Mouse (Mus musculus) hindbrain, embryonic 13.5 days (tissue): ENCODE data around the gene Olfr455. TPM values are rescaled to one million over a fixed set of nuclear protein-coding genes. Genes with fewer than 3 reads are reported as not detected.

Experiments used
- ATAC-seq: fragments of 200-750 bp; cut with Nextera tagmentation; 2 replicates; pipeline ENCODE4 v1.8.0; 2017; ENCODE audit warnings: moderate TSS enrichment; ENCODE audit not compliant: low FRiP score
- H3K27ac ChIP-seq: fragments of 300-500 bp; sonication (generic); 2 replicates; pipeline ENCODE4 v1.5.1; 2015; ENCODE audit warnings: inconsistent platforms, mild to moderate bottlenecking, moderate library complexity
- H3K27me3 ChIP-seq: fragments of 300-500 bp; sonication (generic); 2 replicates; pipeline ENCODE4 v1.6.1; 2015; ENCODE audit warnings: mild to moderate bottlenecking, inconsistent platforms
- H3K36me3 ChIP-seq: fragments of 300-500 bp; sonication (generic); 2 replicates; pipeline ENCODE4 v1.6.1; 2015; ENCODE audit warnings: mild to moderate bottlenecking, inconsistent platforms
- H3K4me1 ChIP-seq: fragments of 300-500 bp; sonication (generic); replicated peaks from 2 replicates; pipeline ENCODE4 v1.6.1; 2015; ENCODE audit warnings: inconsistent platforms
- H3K4me2 ChIP-seq: fragments of 300-500 bp; sonication (generic); 2 replicates; pipeline ENCODE4 v1.6.1; 2015; ENCODE audit warnings: inconsistent platforms, mild to moderate bottlenecking, moderate library complexity
- H3K4me3 ChIP-seq: fragments of 300-500 bp; sonication (generic); 2 replicates; pipeline ENCODE4 v1.5.1; 2015; ENCODE audit warnings: mild to moderate bottlenecking, inconsistent platforms
- H3K9ac ChIP-seq: fragments of 300-500 bp; sonication (generic); 2 replicates; pipeline ENCODE4 v1.6.1; 2015; ENCODE audit warnings: mild to moderate bottlenecking, inconsistent platforms
- H3K9me3 ChIP-seq: fragments of 300-500 bp; sonication (generic); 2 replicates; pipeline ENCODE4 v1.6.1; 2016; ENCODE audit warnings: inconsistent platforms
- WGBS: fragments of 180-500 bp; shearing (Covaris S2); methylation state at CpG from one replicate; pipeline ENCODE4 v1.1.7; 2015; 5-methylcytosine and 5-hydroxymethylcytosine counted together
- polyA plus RNA-seq: library from polyadenylated mRNA; unstranded; fragments of >200 nt; fragmentation: Nextera tagmentation; extraction: Ambion mirVana; gene quantifications from 2 replicates; pipeline ENCODE4 v1.2.1, GENCODE M21; 2015

The Olfr455 gene
- not detected in 2 replicates for polyA plus RNA-seq

DNA sequence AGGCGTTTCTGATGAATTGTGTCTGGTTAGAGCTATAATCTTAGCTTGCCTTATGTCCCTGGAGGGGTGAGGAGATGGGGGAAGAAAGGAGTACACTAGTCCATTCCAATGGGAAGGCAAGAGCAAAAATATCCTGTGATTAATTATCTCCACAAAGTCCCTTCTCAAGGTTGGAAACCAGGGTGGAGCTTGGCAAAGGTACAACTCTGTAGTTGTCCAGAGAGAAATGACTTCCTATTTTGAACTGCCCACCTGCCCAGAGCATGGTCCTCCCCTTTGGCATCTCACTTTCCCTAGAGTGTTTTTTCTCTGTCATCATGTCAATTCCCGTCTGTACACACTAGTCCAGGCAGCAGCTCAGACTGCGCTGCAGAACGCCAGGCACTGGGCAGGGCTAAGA is at the start of gene Olfr455:
Olfr455 (minus strand) TSS at position 127 of the 400 bp plus-strand sequence.
- Histone ChIP-seq H3K4me1 (no peaks in the 10 kb centered on the region), H3K9ac (no peak within 1 kb of the TSS), H3K4me2 (no peak within 1 kb of the TSS), H3K27ac (no peak within 1 kb of the TSS), H3K4me3 (no peak within 1 kb of the TSS), H3K9me3 (no peaks in the 10 kb centered on the region), H3K27me3 (no peaks in the 10 kb centered on the region), H3K36me3 (no peaks in the 10 kb centered on the region)
- ATAC-seq, result no peak
- 94% methylated on average over 4 of the region's 4 CpGs for WGBS

DNA sequence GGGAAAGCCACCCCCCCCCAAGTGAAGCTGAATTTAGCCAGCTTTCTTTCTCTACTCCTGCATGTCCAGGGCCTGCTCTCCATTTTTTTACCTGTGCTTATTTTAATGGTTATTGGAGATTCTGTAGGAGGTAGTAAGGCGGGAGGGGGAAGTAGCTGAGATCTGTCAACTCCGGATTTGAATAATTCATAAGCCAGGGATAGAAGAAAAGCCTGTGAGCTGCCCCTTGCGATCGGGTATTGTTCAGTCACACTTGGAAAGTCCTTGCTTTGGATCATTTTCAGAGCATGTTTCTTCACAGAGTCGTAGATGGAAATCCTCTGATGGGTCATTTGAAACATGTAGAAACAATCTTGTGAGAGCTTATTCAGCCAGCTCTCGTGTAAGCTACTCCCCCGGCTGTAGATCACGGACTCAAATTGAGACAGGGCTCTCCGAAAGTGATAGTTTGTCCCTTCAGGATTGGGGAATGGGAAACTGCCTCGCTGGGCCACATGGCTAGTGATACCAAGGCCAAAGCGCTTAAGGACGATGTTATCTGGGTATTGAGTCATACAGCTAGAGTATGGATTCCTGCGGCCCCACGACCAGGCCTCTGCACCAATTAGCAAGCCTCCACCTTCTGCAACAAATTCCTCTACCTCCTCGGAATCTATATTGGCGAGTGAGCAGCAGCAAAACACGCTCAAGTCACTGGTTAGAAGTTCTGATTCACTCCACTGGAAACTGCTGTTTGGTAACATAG is 45.9 kb upstream of the Olfr455 start:
- 70% methylated on average over 17 of the region's 17 CpGs for WGBS
- H3K27ac ChIP-seq, result no peak overlapping the region
- H3K4me2 ChIP-seq, result no peak overlapping the region

GRCm38 (mm10) chr6:42586569-42586968 is 39.2 kb upstream of the Olfr455 start:
- no peak overlapping the region for H3K9ac ChIP-seq
- ATAC-seq, result no peak
- WGBS, result 89% methylated on average over 5 of the region's 5 CpGs
- no peaks in the 10 kb centered on the region for H3K36me3 ChIP-seq
- H3K27ac ChIP-seq, result no peak overlapping the region
- 0 out of 2 replicates have a peak, but pooled peaks cover 2% of the 10 kb centered on the region for H3K27me3 ChIP-seq
- H3K4me3 ChIP-seq, result no peak overlapping the region
- no peaks in the 10 kb centered on the region for H3K9me3 ChIP-seq
- H3K4me1 ChIP-seq, result no peaks in the 10 kb centered on the region
- H3K4me2 ChIP-seq, result no peak overlapping the region

More for the DNA sequence above, 45.9 kb upstream of the Olfr455 start:
- Histone ChIP-seq H3K4me3 (no peak overlapping the region), H3K4me1 (peaks cover 5% of the 10 kb centered on the region), H3K36me3 (no peaks in the 10 kb centered on the region), H3K27me3 (no peaks in the 10 kb centered on the region), H3K9ac (no peak overlapping the region), H3K9me3 (no peaks in the 10 kb centered on the region)
- ATAC-seq, result no peak

DNA sequence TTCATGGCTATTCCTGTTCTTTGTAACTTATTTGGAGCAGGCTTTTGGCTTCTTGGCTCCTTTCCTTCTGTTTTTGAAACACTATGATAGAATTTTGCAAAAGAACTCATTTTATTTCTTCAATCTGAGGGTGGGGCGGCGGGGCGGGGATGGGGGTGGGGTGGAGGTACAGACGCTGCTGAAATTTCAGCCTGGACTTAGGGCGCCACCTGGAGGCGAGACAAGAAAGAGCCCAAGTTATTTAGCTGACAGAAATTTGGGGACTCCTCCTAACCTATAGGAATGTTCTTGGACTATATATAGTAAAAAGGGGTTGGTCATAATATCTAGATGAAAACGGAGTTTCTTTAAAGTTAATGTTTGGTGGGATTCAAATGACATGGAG is 36.1 kb upstream of the Olfr455 start:
- H3K4me3 ChIP-seq, result no peak overlapping the region
- H3K27me3 ChIP-seq, result 0 out of 2 replicates have a peak, but pooled peaks cover 2% of the 10 kb centered on the region
- H3K27ac ChIP-seq, result no peak overlapping the region
- ATAC-seq, result no peak; the same call in 1 of the 2 replicates
- H3K4me1 ChIP-seq, result no peaks in the 10 kb centered on the region
- H3K4me2 ChIP-seq, result no peak overlapping the region
- 5% methylated on average over 7 of the region's 7 CpGs for WGBS
- no peaks in the 10 kb centered on the region for H3K9me3 ChIP-seq
- H3K36me3 ChIP-seq, result no peaks in the 10 kb centered on the region
- no peak overlapping the region for H3K9ac ChIP-seq

- ATAC-seq, result no peak
- Histone ChIP-seq H3K4me1 (no peaks in the 10 kb centered on the region), H3K27me3 (0 out of 2 replicates have a peak, but pooled peaks cover 2% of the 10 kb centered on the region), H3K9me3 (no peaks in the 10 kb centered on the region), H3K9ac (no peak overlapping the region), H3K4me3 (no peak overlapping the region), H3K27ac (no peak overlapping the region), H3K4me2 (no peak overlapping the region), H3K36me3 (no peaks in the 10 kb centered on the region)
- WGBS, result 70% methylated on average over 9 of the region's 9 CpGs
Observed at GRCm38 (mm10) chr6:42582741-42583487, 35.5 kb upstream of the Olfr455 start.

DNA sequence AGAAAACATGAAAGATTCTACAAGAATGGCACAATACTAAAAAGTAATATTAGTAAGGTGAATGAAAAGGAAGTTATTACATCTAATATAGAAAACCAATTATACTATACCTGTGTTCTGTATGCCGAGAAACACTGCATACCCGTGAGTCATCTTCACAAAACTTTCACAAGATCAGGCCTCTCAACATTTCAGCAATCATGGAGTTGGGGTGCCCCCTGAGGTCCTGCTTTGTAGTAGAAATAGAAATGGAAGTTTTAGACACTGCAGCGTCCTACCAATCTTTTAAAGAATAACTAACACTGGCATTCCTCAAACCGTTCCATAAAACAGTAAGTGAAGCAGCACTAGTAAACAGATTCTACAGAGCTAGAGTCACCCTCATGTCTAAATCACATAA is 31.3 kb upstream of the Olfr455 start:
- H3K9ac ChIP-seq, result no peak overlapping the region
- H3K4me3 ChIP-seq, result no peak overlapping the region
- no peak for ATAC-seq
- WGBS, result 80% methylated on average over 4 of the region's 4 CpGs
- no peaks in the 10 kb centered on the region for H3K36me3 ChIP-seq
- no peaks in the 10 kb centered on the region for H3K4me1 ChIP-seq
- H3K9me3 ChIP-seq, result no peaks in the 10 kb centered on the region
- H3K27ac ChIP-seq, result no peak overlapping the region
- 0 out of 2 replicates have a peak, but pooled peaks cover 2% of the 10 kb centered on the region for H3K27me3 ChIP-seq
- no peak overlapping the region for H3K4me2 ChIP-seq

DNA sequence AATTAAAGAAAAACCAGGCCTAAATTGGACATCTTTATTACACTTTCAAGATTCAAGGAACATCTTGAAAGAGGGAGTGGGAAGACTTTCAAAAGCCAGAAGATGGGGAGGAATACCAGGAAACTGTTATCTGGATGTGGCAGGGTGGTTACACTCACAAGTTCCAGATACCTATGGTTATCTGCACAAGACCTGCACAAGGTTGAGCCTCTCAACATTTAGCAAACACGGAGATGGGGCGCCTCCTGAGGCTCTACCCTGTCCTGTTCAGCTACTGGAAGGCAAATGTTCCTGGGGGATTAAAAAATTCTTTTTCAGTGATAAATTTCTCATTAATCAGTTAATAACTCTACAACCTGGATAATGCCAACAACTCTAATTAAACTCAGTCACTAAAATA is 30.0 kb upstream of the Olfr455 start:
- no peaks in the 10 kb centered on the region for H3K4me1 ChIP-seq
- no peak overlapping the region for H3K4me2 ChIP-seq
- WGBS, result 98% methylated on average over 2 of the region's 2 CpGs
- no peaks in the 10 kb centered on the region for H3K9me3 ChIP-seq
- H3K4me3 ChIP-seq, result no peak overlapping the region
- H3K27ac ChIP-seq, result no peak overlapping the region
- H3K9ac ChIP-seq, result no peak overlapping the region
- no peaks in the 10 kb centered on the region for H3K36me3 ChIP-seq
- no peak for ATAC-seq
- no peaks in the 10 kb centered on the region for H3K27me3 ChIP-seq

GRCm38 (mm10) chr6:42568205-42568604 is 20.8 kb upstream of the Olfr455 start:
- Histone ChIP-seq H3K27ac (no peak overlapping the region), H3K4me3 (no peak overlapping the region), H3K9me3 (no peaks in the 10 kb centered on the region), H3K9ac (no peak overlapping the region), H3K4me2 (no peak overlapping the region), H3K27me3 (no peaks in the 10 kb centered on the region), H3K36me3 (no peaks in the 10 kb centered on the region), H3K4me1 (no peaks in the 10 kb centered on the region)
- no peak for ATAC-seq
- 81% methylated on average over 2 of the region's 2 CpGs for WGBS

GRCm38 (mm10) chr6:42566076-42566598 is 18.8 kb upstream of the Olfr455 start:
- H3K27me3 ChIP-seq, result no peaks in the 10 kb centered on the region

DNA sequence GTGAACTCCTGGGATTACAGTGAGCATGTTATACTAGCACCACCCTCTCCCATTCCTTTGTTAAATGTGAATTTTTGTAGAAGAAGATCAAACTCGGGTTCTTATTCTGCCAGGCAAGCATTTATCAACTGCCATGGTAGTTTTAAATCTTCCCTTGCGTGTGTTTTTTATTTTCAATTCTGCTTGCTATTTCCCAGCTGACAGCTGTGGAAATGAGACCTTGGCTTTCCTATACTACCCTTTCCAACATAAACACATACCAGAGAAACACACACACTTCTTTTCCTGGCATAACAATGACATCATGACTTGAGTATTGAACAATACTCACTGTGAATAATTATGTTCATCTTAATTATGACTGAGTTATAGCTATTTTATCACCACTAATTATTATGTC is 14.9 kb upstream of the Olfr455 start:
- no peaks in the 10 kb centered on the region for H3K36me3 ChIP-seq
- no peak for ATAC-seq
- H3K27ac ChIP-seq, result no peak overlapping the region
- H3K9ac ChIP-seq, result no peak overlapping the region
- no peaks in the 10 kb centered on the region for H3K27me3 ChIP-seq
- H3K4me2 ChIP-seq, result no peak overlapping the region
- WGBS, result 70% methylated on average over 2 of the region's 2 CpGs
- no peaks in the 10 kb centered on the region for H3K9me3 ChIP-seq
- no peaks in the 10 kb centered on the region for H3K4me1 ChIP-seq
- H3K4me3 ChIP-seq, result no peak overlapping the region

More at GRCm38 (mm10) chr6:42566076-42566598, 18.8 kb upstream of the Olfr455 start:
- no peak overlapping the region for H3K4me2 ChIP-seq
- 94% methylated on average over 2 of the region's 2 CpGs for WGBS
- no peak overlapping the region for H3K27ac ChIP-seq
- H3K36me3 ChIP-seq, result no peaks in the 10 kb centered on the region
- H3K9ac ChIP-seq, result no peak overlapping the region
- H3K4me3 ChIP-seq, result no peak overlapping the region
- ATAC-seq, result no peak
- H3K4me1 ChIP-seq, result no peaks in the 10 kb centered on the region
- H3K9me3 ChIP-seq, result no peaks in the 10 kb centered on the region

DNA sequence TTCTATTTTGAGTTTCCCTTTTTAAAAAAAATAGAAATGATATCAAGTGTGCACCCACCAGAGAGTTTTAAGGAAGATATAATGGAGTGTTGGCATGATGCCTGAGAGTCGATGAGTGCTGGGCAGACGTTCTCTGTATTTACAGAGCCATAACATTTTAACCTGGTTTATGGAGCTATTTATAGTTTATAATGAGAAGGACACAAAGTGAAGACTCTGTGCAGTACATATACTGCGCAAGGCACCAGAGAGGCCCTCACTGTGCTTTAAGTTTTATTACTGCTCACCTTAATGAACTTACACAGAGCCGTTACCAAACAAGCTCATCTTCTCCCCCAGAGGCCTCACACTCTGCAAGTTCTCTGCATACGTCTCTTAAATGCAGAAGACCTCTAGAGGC is 13.5 kb upstream of the Olfr455 start:
- Histone ChIP-seq H3K4me2 (no peak overlapping the region), H3K27ac (no peak overlapping the region), H3K27me3 (no peaks in the 10 kb centered on the region), H3K4me3 (no peak overlapping the region), H3K9ac (no peak overlapping the region), H3K4me1 (no peaks in the 10 kb centered on the region), H3K36me3 (no peaks in the 10 kb centered on the region), H3K9me3 (no peaks in the 10 kb centered on the region)
- no peak for ATAC-seq
- WGBS, result 82% methylated on average over 5 of the region's 5 CpGs

GRCm38 (mm10) chr6:42558641-42559040 is 11.3 kb upstream of the Olfr455 start:
- Histone ChIP-seq H3K27ac (no peak overlapping the region), H3K4me1 (no peaks in the 10 kb centered on the region), H3K9me3 (no peaks in the 10 kb centered on the region), H3K4me3 (no peak overlapping the region), H3K36me3 (no peaks in the 10 kb centered on the region), H3K27me3 (no peaks in the 10 kb centered on the region), H3K9ac (no peak overlapping the region), H3K4me2 (no peak overlapping the region)
- ATAC-seq, result no peak
- WGBS, result 97% methylated on average over 14 of the region's 14 CpGs
